Mouse (Mus musculus) monocyte, adult 2 months (primary cell): ENCODE measurements around the gene Phf21b.
"Not testable (repeated sequence)": the region's sequence is repeated elsewhere in the genome, so short reads cannot be mapped to it uniquely, and the experiment has no call there.

Experiments
- DNase-seq, 2 experiments: peaks; one replicate each; pipeline ENCODE4 v3.0.0; 2022; ENCODE audit warnings: low spot score in 2 of 2, low read depth in 1 of 2

The Phf21b gene

DNA sequence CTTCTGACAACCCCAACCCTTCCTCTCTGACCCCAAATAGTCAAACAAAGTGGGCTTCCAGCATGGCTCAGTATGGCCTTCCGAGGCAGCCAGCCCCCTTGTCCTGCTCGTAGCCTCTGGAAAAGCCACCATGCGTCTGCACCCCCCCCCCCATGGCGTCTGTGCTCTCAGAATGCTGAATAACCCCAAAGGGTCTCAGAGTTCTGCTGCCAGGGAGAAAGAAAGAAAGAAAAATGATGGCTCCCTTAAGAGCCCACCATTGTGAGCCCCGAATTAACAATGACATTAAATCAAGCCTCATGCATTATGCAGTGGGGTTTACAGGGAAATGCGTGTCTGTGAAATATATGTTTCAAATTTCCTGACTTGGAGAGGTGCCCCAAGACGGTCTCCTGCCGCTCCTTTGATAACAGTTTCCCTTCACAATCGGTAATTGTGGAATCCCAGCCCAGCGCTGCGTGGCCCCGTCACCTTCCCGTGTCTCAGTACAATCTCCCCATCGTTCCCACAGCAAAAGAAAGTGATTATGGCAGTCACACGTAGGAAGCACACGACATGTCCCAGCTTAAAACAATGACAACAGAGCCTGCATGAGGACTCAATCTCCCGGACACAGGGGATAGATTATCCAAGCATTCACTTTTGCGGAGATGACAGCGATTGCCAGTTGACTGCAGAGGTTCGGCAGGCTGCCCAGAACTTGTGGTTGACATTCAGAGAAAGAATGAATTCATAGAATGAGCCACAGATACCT is 80.3 kb downstream of the Phf21b start:
- no peak for DNase-seq

- DNase-seq, result no peak
Observed at GRCm38 (mm10) chr15:84772191-84773111, 83.4 kb downstream of the Phf21b start.

DNA sequence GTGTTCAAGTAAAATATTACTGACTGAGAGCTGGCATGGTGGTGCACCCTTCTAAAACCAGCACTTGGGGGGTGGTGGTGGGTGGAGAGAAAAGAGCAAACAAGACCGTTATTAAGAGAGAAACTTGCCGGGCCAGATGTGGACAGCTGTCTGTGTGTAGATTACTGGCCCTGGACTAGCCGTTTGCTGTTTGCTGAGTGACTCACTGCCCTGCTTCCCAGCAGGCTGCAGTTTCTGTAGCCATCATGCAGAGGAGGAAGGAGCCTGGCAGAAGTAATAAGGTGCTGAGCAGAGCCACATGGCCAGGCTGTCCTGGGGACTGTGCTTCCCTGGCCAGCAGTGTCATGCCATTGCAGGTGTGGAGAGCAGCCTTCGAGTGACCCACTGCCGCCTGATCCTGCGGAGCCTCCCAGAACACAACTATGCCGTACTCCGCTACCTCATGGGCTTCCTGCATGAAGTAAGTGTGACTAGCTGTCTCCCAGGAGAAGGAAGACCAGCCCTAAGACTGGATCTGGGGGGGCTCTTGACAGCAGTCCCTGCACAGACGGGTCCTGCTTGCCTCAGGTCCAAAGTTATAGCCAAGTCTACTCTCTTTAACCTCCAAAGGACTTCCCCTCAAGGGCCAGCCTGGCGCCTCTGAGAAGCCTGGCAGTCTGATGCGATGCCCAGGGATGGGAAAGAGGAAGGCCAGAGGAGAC is 86.1 kb downstream of the Phf21b start:
- DNase-seq, result no peak

GRCm38 (mm10) chr15:84768531-84768930 is 87.3 kb downstream of the Phf21b start:
- DNase-seq, result not testable (repeated sequence)

GRCm38 (mm10) chr15:84766621-84767020 is 89.2 kb downstream of the Phf21b start:
- DNase-seq, result no peak

DNA sequence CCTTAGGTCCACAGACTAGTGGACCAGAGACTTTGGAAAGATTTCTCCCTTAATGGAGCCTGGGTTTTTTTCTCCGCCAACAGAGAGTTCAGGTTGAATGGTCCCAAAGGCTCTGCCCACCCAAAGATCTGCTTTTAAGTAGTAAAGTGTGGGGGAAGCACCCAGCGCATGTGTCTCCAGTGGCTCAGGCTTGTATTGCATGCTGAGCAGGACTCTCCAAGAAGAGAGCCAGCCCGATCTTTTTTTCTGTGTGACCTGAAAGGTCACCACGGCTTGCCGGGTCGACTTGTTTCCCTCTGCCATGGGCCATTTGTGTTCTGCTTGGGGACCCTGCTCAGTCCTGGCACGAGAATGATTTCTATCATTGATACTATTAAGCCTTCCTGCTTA is 92.4 kb downstream of the Phf21b start:
- DNase-seq, result no peak

DNA sequence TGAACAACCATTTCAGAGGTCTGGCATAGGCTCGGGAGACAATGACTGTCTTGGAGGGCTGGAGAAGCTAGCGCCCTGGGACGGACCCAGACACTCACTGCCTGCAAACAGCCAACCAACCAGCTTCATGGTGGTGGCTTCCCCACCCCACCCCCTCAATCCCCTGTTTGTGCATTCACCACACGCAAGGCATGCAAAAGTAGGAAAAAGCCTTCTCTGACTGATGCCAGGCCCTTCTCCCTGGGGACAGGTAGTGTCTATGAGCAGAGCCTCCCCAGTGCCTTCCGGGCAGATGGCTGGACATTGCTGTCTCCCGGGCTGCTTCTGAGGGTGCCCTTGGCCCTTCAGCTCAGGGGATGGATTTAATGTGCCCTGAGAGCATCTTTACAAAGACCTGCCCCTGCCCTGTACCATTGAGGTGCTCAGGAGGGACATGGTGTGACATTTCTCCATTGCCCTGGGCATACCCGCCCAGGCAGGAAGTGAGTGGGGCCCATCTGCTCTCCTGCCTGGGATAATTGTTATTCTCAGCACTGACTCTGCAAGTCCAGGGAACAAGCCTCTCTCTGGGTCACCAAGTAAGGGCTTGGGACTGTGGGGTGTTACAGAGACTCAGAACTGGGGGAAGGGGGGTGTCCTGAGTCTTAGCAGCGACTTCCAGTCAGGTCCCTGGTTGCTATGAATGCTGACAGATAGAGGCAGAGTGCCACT is 93.0 kb downstream of the Phf21b start:
- no peak for DNase-seq

DNA sequence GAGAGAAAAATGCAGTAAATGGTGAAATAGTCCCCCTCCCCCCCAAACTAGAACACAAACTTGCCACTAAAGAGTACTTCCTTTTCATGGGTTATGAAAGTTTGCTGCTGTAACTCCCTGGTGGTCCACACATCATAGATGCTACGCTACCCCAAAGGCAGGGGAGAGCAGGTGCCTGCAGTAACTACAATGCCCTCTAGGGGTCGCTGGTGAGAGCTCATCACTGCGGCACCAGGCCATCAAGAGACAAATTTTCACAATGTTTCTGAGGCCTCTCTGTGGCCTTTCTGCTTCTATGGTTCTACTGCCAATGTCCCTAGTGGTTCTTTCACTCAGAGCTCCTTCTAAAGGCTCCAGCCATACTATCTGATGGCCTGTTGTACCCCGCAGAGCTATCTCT is 97.4 kb downstream of the Phf21b start:
- no peak for DNase-seq

GRCm38 (mm10) chr15:84756426-84756825 is 99.4 kb downstream of the Phf21b start:
- DNase-seq, result no peak

- peak; percentile 11 to 22 for DNase-seq
Observed at GRCm38 (mm10) chr15:84754987-84755386, 100.9 kb downstream of the Phf21b start.

DNA sequence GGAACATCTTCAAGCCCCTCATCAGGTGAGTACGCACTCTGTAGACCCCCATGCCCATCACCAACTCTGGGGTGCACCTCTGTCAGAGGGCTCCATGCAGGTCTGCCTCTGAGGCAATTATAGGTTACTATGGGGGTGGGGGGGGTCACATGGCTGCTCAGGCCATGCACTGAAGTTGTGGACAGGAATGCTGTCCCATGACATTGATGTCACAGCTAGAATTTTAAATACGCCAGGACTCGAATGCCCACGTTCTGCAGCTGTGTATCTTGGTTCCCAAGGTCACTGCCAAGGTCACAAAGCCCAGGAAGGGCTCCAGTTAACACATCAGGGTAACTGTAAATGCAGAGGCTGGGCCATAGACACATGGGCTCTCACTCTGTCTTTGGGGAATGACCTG is 110.0 kb downstream of the Phf21b start:
- no peak for DNase-seq

GRCm38 (mm10) chr15:84744308-84744707 is 111.5 kb downstream of the Phf21b start:
- DNase-seq, result no peak

- no peak for DNase-seq
Observed at GRCm38 (mm10) chr15:84743347-84743746, 112.5 kb downstream of the Phf21b start.

GRCm38 (mm10) chr15:84741573-84741972 is 114.3 kb downstream of the Phf21b start:
- DNase-seq, result no peak

- DNase-seq, result no peak
Observed at GRCm38 (mm10) chr15:84738246-84738645, 117.6 kb downstream of the Phf21b start.

DNA sequence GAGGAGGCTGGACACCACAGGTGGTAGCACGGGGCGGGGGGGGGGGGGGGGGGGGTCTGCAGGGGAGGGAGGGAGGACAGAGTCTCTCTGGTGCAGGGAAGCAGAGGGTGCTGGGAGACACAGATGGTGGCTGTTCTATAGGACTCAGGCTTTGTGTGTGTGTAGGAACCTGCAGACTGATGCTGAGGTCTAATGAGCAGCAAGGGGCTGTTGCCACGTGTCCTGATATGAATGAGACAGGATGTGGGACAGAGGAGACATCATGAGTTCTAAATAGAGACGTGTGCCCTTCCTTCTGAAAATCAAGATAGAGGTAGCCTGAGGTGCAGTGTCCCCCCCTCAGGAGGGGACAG is 118.9 kb downstream of the Phf21b start:
- no peak for DNase-seq

DNA sequence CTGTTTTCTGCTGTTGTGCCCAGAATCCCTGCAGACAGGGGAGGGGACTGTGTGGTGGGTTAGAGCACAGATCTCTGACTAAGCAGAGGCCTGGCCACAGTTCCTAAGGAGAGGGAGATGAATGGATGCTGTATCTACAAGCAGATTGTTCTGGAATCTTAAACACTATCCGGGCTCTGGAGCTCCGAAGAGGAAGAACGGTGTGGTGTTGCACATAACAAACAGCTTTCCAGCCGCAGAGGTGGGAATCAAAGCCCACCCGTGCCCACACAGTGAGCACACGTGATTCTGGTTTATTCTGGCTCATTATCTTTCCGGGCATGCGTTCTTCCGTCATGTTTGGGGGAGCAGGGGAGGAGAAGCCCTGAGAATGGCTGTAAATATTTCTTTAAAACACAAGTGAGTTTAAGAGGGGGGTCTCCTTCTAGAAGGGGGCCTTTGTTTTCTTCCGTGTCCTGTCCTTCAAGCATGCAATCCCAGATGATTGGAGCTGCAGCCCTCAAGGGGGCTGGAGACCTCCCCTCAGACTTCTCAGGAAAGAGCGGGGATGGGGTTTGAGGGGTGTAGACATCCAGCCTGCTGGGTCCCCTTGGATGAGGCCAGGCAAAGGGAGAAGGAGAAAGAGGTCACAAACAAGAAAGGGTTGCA is 119.4 kb downstream of the Phf21b start:
- no peak for DNase-seq
